Comparison of ENCODE assay signal across 9 mouse cellular contexts in genomic region chr6:43254193-43254926, GRCm38 (mm10). TPM values are rescaled to one million over a fixed set of nuclear protein-coding genes. Genes with fewer than 3 reads are reported as not detected.
DNase-seq lines count a peak whose midpoint lies in the region; ATAC-seq lines count a peak whose summit lies in the region.
"Had no signal": no experiment of that assay in that cellular context is flagged by ENCODE, and none has a peak within 500 bp of the region (broad histone marks: within the 10 kb centered on the region; RNA-seq: fewer than 3 reads in every experiment).

No protein-coding gene starts in this region.

- 58% methylated on average over 7 of the region's 7 CpGs for WGBS in hindbrain, embryonic 11.5 days
- WGBS in hindbrain, embryonic 13.5 days: 60% methylated on average over 7 of the region's 7 CpGs

- H3K4me2 ChIP-seq in hindbrain, embryonic 11.5 days (replicated peaks; ENCODE audit: low read depth, low read length): no peak overlapping the region
- no peak overlapping the region for H3K4me2 ChIP-seq in hindbrain, embryonic 13.5 days

- no peaks in the 10 kb centered on the region for H3K36me3 ChIP-seq in hindbrain, embryonic 11.5 days (ENCODE audit: control insufficient read depth, insufficient read depth, low read length)
- H3K36me3 ChIP-seq in hindbrain, embryonic 13.5 days: no peaks in the 10 kb centered on the region

- ATAC-seq in hindbrain, embryonic 11.5 days (ENCODE audit: low FRiP score): 0 out of 2 replicates have a peak, but pooled peaks have one; percentile 54
- ATAC-seq in hindbrain, embryonic 13.5 days (ENCODE audit: low FRiP score): no peak
- peak; percentile 74 for ATAC-seq in CD4-positive, CD25-positive, alpha-beta regulatory T cell, adult 4 months

- DNase-seq in hindbrain, embryonic 11.5 days (ENCODE audit: low spot score): peak; percentile 18
- peak; percentile 59 for DNase-seq in brain, adult 2 months (ENCODE audit: low read depth, low spot score)
- peak; percentile 38 for DNase-seq in kidney, postnatal 14 days
- DNase-seq in ovary, adult 18-20 months (ENCODE audit: low spot score): no peak
- no peak for DNase-seq in urinary bladder, adult 2 months (ENCODE audit: low spot score)
- no peak for DNase-seq in gastrocnemius, adult 18-20 months (ENCODE audit: low spot score)

- H3K27me3 ChIP-seq in hindbrain, embryonic 11.5 days (ENCODE audit: control insufficient read depth, insufficient read depth, low read length): no peaks in the 10 kb centered on the region
- H3K27me3 ChIP-seq in hindbrain, embryonic 13.5 days: no peaks in the 10 kb centered on the region

- H3K27ac ChIP-seq in hindbrain, embryonic 11.5 days (ENCODE audit: low read depth, low read length): no peak overlapping the region
- H3K27ac ChIP-seq in hindbrain, embryonic 13.5 days: no peak overlapping the region

- no peaks in the 10 kb centered on the region for H3K4me1 ChIP-seq in hindbrain, embryonic 11.5 days (replicated peaks; ENCODE audit: control insufficient read depth, insufficient read depth, low read length)
- H3K4me1 ChIP-seq in hindbrain, embryonic 13.5 days (replicated peaks): no peaks in the 10 kb centered on the region

- no peaks in the 10 kb centered on the region for H3K9me3 ChIP-seq in hindbrain, embryonic 11.5 days (ENCODE audit: control insufficient read depth, low read length)
- H3K9me3 ChIP-seq in hindbrain, embryonic 13.5 days: no peaks in the 10 kb centered on the region

- H3K9ac ChIP-seq in hindbrain, embryonic 11.5 days (ENCODE audit: low read depth, low read length): no peak overlapping the region
- H3K9ac ChIP-seq in hindbrain, embryonic 13.5 days: no peak overlapping the region

- no peak overlapping the region for H3K4me3 ChIP-seq in hindbrain, embryonic 11.5 days (ENCODE audit: low read depth, low read length)
- no peak overlapping the region for H3K4me3 ChIP-seq in hindbrain, embryonic 13.5 days

RNA-seq across cellular contexts. Expression of gene Arhgef5, which starts 11.0 kb away (rescaled TPM):
- polyA plus RNA-seq in hindbrain, embryonic 11.5 days (2014; fragmentation: Nextera tagmentation; extraction: Ambion mirVana): 3.6 and 4.3 TPM in 2 replicates
- polyA plus RNA-seq in hindbrain, embryonic 13.5 days (2015; fragmentation: Nextera tagmentation; extraction: Ambion mirVana): 2.3 and 2.4 TPM in 2 replicates
- 1 to 10 TPM; 4.7 to 6.5 TPM for polyA plus RNA-seq in CD4-positive, CD25-positive, alpha-beta regulatory T cell, adult 4 months (2017; shearing (Covaris generic))
- polyA plus RNA-seq in urinary bladder, adult 2 months (2012; rRNA removed): 41.3 and 43.3 TPM in 2 replicates
- 1 to 10 TPM; 2.9 to 3.0 TPM for total RNA-seq in gastrocnemius, adult 18-20 months (2021)

RNA-seq across cellular contexts. Expression of gene Olfr47, which starts 23.0 kb away (rescaled TPM):
- polyA plus RNA-seq in hindbrain, embryonic 11.5 days (2014; fragmentation: Nextera tagmentation; extraction: Ambion mirVana): not detected in 2 replicates
- not detected in 2 replicates for polyA plus RNA-seq in hindbrain, embryonic 13.5 days (2015; fragmentation: Nextera tagmentation; extraction: Ambion mirVana)
- not detected for polyA plus RNA-seq in CD4-positive, CD25-positive, alpha-beta regulatory T cell, adult 4 months (2017; shearing (Covaris generic))
- not detected in 2 replicates for polyA plus RNA-seq in urinary bladder, adult 2 months (2012; rRNA removed)
- total RNA-seq in gastrocnemius, adult 18-20 months (2021): not detected
- polyA plus RNA-seq: neural tube, embryonic 14.5 days had no signal

RNA-seq across cellular contexts. Expression of gene Olfr434, which starts 41.5 kb away (rescaled TPM):
- polyA plus RNA-seq in hindbrain, embryonic 11.5 days (2014; fragmentation: Nextera tagmentation; extraction: Ambion mirVana): not detected in 2 replicates
- polyA plus RNA-seq in hindbrain, embryonic 13.5 days (2015; fragmentation: Nextera tagmentation; extraction: Ambion mirVana): not detected in 2 replicates
- polyA plus RNA-seq in CD4-positive, CD25-positive, alpha-beta regulatory T cell, adult 4 months (2017; shearing (Covaris generic)): not detected
- polyA plus RNA-seq in urinary bladder, adult 2 months (2012; rRNA removed): not detected in 2 replicates
- not detected for total RNA-seq in gastrocnemius, adult 18-20 months (2021)
- polyA plus RNA-seq: neural tube, embryonic 14.5 days had no signal

RNA-seq across cellular contexts. Expression of gene Nobox, which starts 55.0 kb away (rescaled TPM):
- polyA plus RNA-seq in hindbrain, embryonic 11.5 days (2014; fragmentation: Nextera tagmentation; extraction: Ambion mirVana): not detected in 2 replicates
- 0.19 TPM in 1 of 2 replicates, not detected in the other for polyA plus RNA-seq in hindbrain, embryonic 13.5 days (2015; fragmentation: Nextera tagmentation; extraction: Ambion mirVana)
- polyA plus RNA-seq in CD4-positive, CD25-positive, alpha-beta regulatory T cell, adult 4 months (2017; shearing (Covaris generic)): not detected
- polyA plus RNA-seq in urinary bladder, adult 2 months (2012; rRNA removed): 0.12 and 0.18 TPM in 2 replicates
- not detected for total RNA-seq in gastrocnemius, adult 18-20 months (2021)
- polyA plus RNA-seq: neural tube, embryonic 14.5 days had no signal

RNA-seq across cellular contexts. Expression of gene Olfr435, which starts 57.4 kb away (rescaled TPM):
- polyA plus RNA-seq in hindbrain, embryonic 11.5 days (2014; fragmentation: Nextera tagmentation; extraction: Ambion mirVana): not detected in 2 replicates
- polyA plus RNA-seq in hindbrain, embryonic 13.5 days (2015; fragmentation: Nextera tagmentation; extraction: Ambion mirVana): not detected in 2 replicates
- polyA plus RNA-seq in CD4-positive, CD25-positive, alpha-beta regulatory T cell, adult 4 months (2017; shearing (Covaris generic)): not detected
- not detected in 2 replicates for polyA plus RNA-seq in urinary bladder, adult 2 months (2012; rRNA removed)
- total RNA-seq in gastrocnemius, adult 18-20 months (2021): not detected
- polyA plus RNA-seq: neural tube, embryonic 14.5 days had no signal

Comparison
In these comparisons a context has a peak if more than half of its experiments do, and no peak if none do; other contexts are left out.
1. DNase-seq: peak in hindbrain, embryonic 11.5 days (single experiment), brain, adult 2 months (single experiment) and kidney, postnatal 14 days (single experiment); none in ovary, adult 18-20 months (single experiment), urinary bladder, adult 2 months (single experiment) and gastrocnemius, adult 18-20 months (single experiment).